Mouse (Mus musculus): ENCODE measurements around the gene Foxb1.

Gene Foxb1

GRCm38 (mm10) chr9:69760371-69761301 is at the start of gene Foxb1:
Foxb1 (minus strand) TSS chr9:69760940.
- H3K9me3 ChIP-seq (ENCODE audit: low read length), result no peaks in the 10 kb centered on the region
- peak within 1 kb of the TSS; percentile 74 for H3K4me3 ChIP-seq (replicated peaks; ENCODE audit: low read length)
- peaks cover 81% of the 10 kb centered on the region for H3K4me1 ChIP-seq (replicated peaks; ENCODE audit: low read depth, low read length)
- no peaks in the 10 kb centered on the region for H3K36me3 ChIP-seq (ENCODE audit: insufficient read depth, low read length)
- TF ChIP-seq POU5F1 (IDR thresholded peaks at IDR 0.05; ENCODE audit: borderline replicate concordance, low read length) (no peak), NANOG (IDR thresholded peaks at IDR 0.05; ENCODE audit: borderline replicate concordance, low read length) (no peak), CTCF (conservative IDR thresholded peaks at IDR 0.05; ENCODE audit: low read length) (no peak)
- peaks cover 97% of the 10 kb centered on the region for H3K27me3 ChIP-seq (ENCODE audit: insufficient read depth, low read length)

GRCm38 (mm10) chr9:69790562-69790961 is 29.8 kb upstream of the Foxb1 start:
- Histone ChIP-seq H3K36me3 (ENCODE audit: insufficient read depth, low read length) (no peaks in the 10 kb centered on the region), H3K4me1 (replicated peaks; ENCODE audit: low read depth, low read length) (no peaks in the 10 kb centered on the region; the same call in 1 of the 2 replicates), H3K4me3 (replicated peaks; ENCODE audit: low read length) (no peak overlapping the region), H3K9me3 (ENCODE audit: low read length) (no peaks in the 10 kb centered on the region), H3K27me3 (ENCODE audit: insufficient read depth, low read length) (peaks cover 4% of the 10 kb centered on the region; the same call in 1 of the 2 replicates)
- TF ChIP-seq CTCF (conservative IDR thresholded peaks at IDR 0.05; ENCODE audit: low read length) (peak; percentile 69), NANOG (IDR thresholded peaks at IDR 0.05; ENCODE audit: borderline replicate concordance, low read length) (no peak), POU5F1 (IDR thresholded peaks at IDR 0.05; ENCODE audit: borderline replicate concordance, low read length) (no peak)

- Histone ChIP-seq H3K4me3 (replicated peaks; ENCODE audit: low read length) (no peak overlapping the region), H3K9me3 (ENCODE audit: low read length) (peaks cover 6% of the 10 kb centered on the region), H3K27me3 (ENCODE audit: insufficient read depth, low read length) (peaks cover 8% of the 10 kb centered on the region), H3K4me1 (replicated peaks; ENCODE audit: low read depth, low read length) (no peaks in the 10 kb centered on the region), H3K36me3 (ENCODE audit: insufficient read depth, low read length) (no peaks in the 10 kb centered on the region)
- TF ChIP-seq POU5F1 (IDR thresholded peaks at IDR 0.05; ENCODE audit: borderline replicate concordance, low read length), result no peak
- no peak for TF ChIP-seq CTCF (conservative IDR thresholded peaks at IDR 0.05; ENCODE audit: low read length)
- TF ChIP-seq NANOG (IDR thresholded peaks at IDR 0.05; ENCODE audit: borderline replicate concordance, low read length), result no peak
Observed at GRCm38 (mm10) chr9:69779996-69780395, 19.3 kb upstream of the Foxb1 start.

GRCm38 (mm10) chr9:69769949-69770585 is 9.3 kb upstream of the Foxb1 start:
- no peaks in the 10 kb centered on the region for H3K36me3 ChIP-seq (ENCODE audit: insufficient read depth, low read length)
- TF ChIP-seq CTCF (conservative IDR thresholded peaks at IDR 0.05; ENCODE audit: low read length) (no peak), NANOG (IDR thresholded peaks at IDR 0.05; ENCODE audit: borderline replicate concordance, low read length) (no peak), POU5F1 (IDR thresholded peaks at IDR 0.05; ENCODE audit: borderline replicate concordance, low read length) (no peak)
- peaks cover 57% of the 10 kb centered on the region for H3K4me1 ChIP-seq (replicated peaks; ENCODE audit: low read depth, low read length)
- H3K9me3 ChIP-seq (ENCODE audit: low read length), result no peaks in the 10 kb centered on the region
- peaks cover 84% of the 10 kb centered on the region for H3K27me3 ChIP-seq (ENCODE audit: insufficient read depth, low read length)
- H3K4me3 ChIP-seq (replicated peaks; ENCODE audit: low read length), result 0 out of 2 replicates have a peak overlapping the region, but pooled peaks have one; percentile 23

DNA sequence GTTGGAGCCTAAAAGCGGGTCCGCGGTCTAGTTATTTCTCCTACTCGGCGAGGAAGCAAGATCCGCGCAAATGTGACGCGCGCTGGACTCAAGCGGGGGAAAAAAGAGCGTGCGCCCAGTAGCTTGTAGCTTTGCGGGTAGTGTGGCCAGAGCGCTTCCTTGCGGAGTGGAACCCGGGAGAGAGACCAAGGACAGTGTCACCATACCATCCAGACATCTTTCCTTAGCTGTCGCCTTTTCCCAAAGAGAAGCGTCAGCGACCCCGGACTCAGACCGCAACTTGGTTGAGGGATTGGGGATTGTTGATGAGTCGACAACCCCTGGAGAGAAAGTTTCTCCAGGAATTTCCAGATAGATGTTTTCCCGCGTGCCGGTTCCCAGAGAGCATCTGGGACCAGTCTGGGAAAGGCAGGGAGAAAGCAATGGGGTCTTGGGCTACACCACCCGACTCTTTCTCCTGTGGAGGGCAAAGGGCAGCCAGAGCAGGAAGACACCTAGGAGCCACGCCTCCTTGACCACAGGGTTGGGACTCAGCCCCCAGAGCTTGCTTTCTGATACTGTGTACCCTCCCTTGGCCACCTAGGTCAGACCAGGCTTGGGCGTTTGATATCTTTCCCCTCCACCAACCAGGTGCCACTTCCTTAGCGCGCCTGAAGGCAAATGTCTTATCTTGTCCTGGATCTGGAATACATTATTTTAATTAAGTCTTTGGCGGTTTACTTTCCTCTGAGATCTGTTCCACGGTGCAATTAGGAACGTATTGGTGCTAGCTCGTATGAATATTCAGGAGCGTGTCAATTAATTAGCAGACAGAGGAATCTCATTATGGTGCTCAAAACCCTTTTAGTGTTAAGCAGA is 8.6 kb upstream of the Foxb1 start:
- Histone ChIP-seq H3K36me3 (ENCODE audit: insufficient read depth, low read length) (no peaks in the 10 kb centered on the region), H3K27me3 (ENCODE audit: insufficient read depth, low read length) (peaks cover 92% of the 10 kb centered on the region), H3K9me3 (ENCODE audit: low read length) (no peaks in the 10 kb centered on the region), H3K4me1 (replicated peaks; ENCODE audit: low read depth, low read length) (peaks cover 64% of the 10 kb centered on the region), H3K4me3 (replicated peaks; ENCODE audit: low read length) (peak overlapping the region; percentile 54)
- TF ChIP-seq POU5F1 (IDR thresholded peaks at IDR 0.05; ENCODE audit: borderline replicate concordance, low read length) (no peak), CTCF (conservative IDR thresholded peaks at IDR 0.05; ENCODE audit: low read length) (no peak), NANOG (IDR thresholded peaks at IDR 0.05; ENCODE audit: borderline replicate concordance, low read length) (no peak)

DNA sequence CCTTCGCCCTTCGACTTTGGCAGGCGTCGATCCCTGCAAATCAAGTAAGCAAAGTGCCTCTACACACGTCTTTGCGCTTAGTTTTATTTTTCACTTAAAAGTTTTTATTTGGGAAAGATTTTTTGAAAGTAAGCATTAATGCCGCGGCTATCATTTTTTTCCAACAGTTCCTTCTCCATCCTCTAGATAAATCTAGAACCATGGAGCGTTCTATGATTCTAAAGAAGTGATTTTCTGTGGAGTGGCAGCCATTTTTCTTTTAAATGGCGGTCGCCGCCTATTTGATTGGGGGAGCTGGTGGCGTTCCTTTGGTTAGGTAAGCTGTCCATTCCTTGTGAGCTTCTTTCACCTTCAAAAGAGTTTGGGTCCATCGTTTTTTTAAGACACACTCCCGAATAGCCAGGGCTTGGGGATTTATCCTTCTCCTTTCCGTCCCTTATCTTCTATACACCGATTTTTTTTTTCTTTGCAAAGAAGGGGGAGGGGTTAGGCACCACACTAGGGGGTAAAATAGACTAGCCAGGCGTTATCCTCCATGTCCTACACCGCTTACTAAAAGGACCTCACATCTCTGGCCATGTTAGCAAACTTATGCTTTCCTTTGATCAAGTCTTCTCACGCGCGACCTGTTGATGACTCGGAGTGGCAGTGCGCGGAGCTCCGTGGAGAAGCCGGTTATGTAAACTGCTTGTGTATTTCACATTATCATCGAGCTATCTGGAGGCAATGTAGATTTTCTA is 7.6 kb upstream of the Foxb1 start:
- H3K27me3 ChIP-seq (ENCODE audit: insufficient read depth, low read length), result peaks cover 94% of the 10 kb centered on the region
- TF ChIP-seq CTCF (conservative IDR thresholded peaks at IDR 0.05; ENCODE audit: low read length), result no peak
- TF ChIP-seq POU5F1 (IDR thresholded peaks at IDR 0.05; ENCODE audit: borderline replicate concordance, low read length), result no peak
- no peak for TF ChIP-seq NANOG (IDR thresholded peaks at IDR 0.05; ENCODE audit: borderline replicate concordance, low read length)
- no peaks in the 10 kb centered on the region for H3K9me3 ChIP-seq (ENCODE audit: low read length)
- H3K36me3 ChIP-seq (ENCODE audit: insufficient read depth, low read length), result no peaks in the 10 kb centered on the region
- H3K4me1 ChIP-seq (replicated peaks; ENCODE audit: low read depth, low read length), result peaks cover 73% of the 10 kb centered on the region
- H3K4me3 ChIP-seq (replicated peaks; ENCODE audit: low read length), result peak overlapping the region; percentile 54

- Histone ChIP-seq H3K4me1 (replicated peaks; ENCODE audit: low read depth, low read length) (peaks cover 82% of the 10 kb centered on the region), H3K27me3 (ENCODE audit: insufficient read depth, low read length) (peaks cover 97% of the 10 kb centered on the region), H3K4me3 (replicated peaks; ENCODE audit: low read length) (peak overlapping the region; percentile 54), H3K9me3 (ENCODE audit: low read length) (no peaks in the 10 kb centered on the region), H3K36me3 (ENCODE audit: insufficient read depth, low read length) (no peaks in the 10 kb centered on the region)
- no peak for TF ChIP-seq NANOG (IDR thresholded peaks at IDR 0.05; ENCODE audit: borderline replicate concordance, low read length)
Observed at GRCm38 (mm10) chr9:69767421-69767820, 6.7 kb upstream of the Foxb1 start.

Measured in E14TG2a.4 (cell line).